Mouse (Mus musculus) stomach, postnatal 0 days (tissue): ENCODE data around the gene Tcf20.

Experiments used
- CTCF ChIP-seq: IDR thresholded peaks from 2 replicates; pipeline ENCODE4 v1.5.1; 2016; ENCODE audit warnings: antibody characterized with exemption, low read depth, mild to moderate bottlenecking, moderate library complexity
- EP300 ChIP-seq: optimal IDR thresholded peaks from 2 replicates; pipeline ENCODE3; 2016; ENCODE audit warnings: antibody characterized with exemption

DNA sequence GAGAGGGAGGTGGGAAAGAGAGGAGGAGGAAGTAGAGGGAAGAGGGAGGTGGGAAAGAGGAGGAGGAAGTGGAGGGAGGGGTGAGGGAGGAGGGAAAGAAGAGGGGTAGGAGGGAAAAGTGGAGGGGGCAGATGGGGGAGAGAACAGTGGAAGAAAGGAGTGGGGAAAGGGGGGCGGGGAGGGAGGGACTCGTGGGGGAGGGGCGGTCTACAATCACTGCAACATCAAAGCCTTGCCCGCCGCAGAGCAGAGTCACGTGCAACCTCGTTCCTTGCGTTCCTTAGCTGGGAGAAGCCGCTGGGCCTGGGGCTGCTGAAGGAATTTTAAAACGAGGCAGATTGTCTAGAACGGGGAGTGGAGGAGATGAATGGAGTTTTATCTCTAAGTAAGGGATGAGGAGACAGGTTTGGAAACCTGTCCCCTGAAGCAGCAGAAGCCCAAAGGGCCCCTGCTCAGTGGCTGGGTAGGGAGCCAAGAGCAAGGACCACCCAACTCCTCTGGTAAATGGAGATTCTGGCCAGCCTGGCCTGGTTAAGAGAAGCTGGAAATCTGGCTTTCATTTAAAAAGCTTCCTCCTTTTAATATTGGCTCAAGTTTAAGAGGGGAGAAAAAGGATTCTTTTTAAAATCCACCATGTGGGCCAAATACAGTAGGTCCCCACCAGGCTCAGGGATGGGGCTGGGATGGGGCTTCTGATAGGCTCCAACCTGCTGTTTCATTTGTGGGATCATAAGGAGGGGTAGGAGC is 62.8 kb downstream of the Tcf20 start:
- no peak for TF ChIP-seq CTCF
- TF ChIP-seq EP300: no peak
